Mouse (Mus musculus): ENCODE data around the gene Traf3ip3. TPM values are rescaled to one million over a fixed set of nuclear protein-coding genes. Genes with fewer than 3 reads are reported as not detected.
A peak's percentile ranks its signal among the peaks of the same experiment; 100 is the strongest.

The Traf3ip3 gene
- polyA plus RNA-seq, 1 experiment: 142 TPM

GRCm38 (mm10) chr1:193138087-193138486 is 63.4 kb downstream of the Traf3ip3 start:
- Histone ChIP-seq H3K27me3 (ENCODE audit: control insufficient read depth, insufficient read depth, low read length) (no peaks in the 10 kb centered on the region), H3K4me3 (ENCODE audit: control insufficient read depth, insufficient read depth, low read length) (no peak overlapping the region), H3K27ac (ENCODE audit: control insufficient read depth, insufficient read depth, low read length) (no peak overlapping the region), H3K4me1 (replicated peaks; ENCODE audit: control insufficient read depth, insufficient read depth, low read length) (peaks cover 16% of the 10 kb centered on the region), H3K36me3 (ENCODE audit: control insufficient read depth, insufficient read depth, low read length) (no peaks in the 10 kb centered on the region)
- TF ChIP-seq CTCF (IDR thresholded peaks at IDR 0.05; ENCODE audit: borderline replicate concordance, control insufficient read depth, extremely low read depth, insufficient read depth, low read length, poor library complexity): no peak
- TF ChIP-seq POLR2A (IDR thresholded peaks at IDR 0.05; ENCODE audit: control insufficient read depth, extremely low read depth, insufficient read depth, low read length, poor library complexity): no peak
- DNase-seq: no peak
- WGBS: 71% methylated on average over 7 of the region's 7 CpGs

GRCm38 (mm10) chr1:193133726-193134125 is 67.8 kb downstream of the Traf3ip3 start:
- no peaks in the 10 kb centered on the region for H3K36me3 ChIP-seq (ENCODE audit: control insufficient read depth, insufficient read depth, low read length)
- DNase-seq: no peak
- H3K4me1 ChIP-seq (replicated peaks; ENCODE audit: control insufficient read depth, insufficient read depth, low read length): peaks cover 14% of the 10 kb centered on the region
- H3K27me3 ChIP-seq (ENCODE audit: control insufficient read depth, insufficient read depth, low read length): no peaks in the 10 kb centered on the region
- no peak overlapping the region for H3K27ac ChIP-seq (ENCODE audit: control insufficient read depth, insufficient read depth, low read length)
- WGBS: 100% methylated on average over 1 of the region's 1 CpGs
- H3K4me3 ChIP-seq (ENCODE audit: control insufficient read depth, insufficient read depth, low read length): no peak overlapping the region
- TF ChIP-seq CTCF (IDR thresholded peaks at IDR 0.05; ENCODE audit: borderline replicate concordance, control insufficient read depth, extremely low read depth, insufficient read depth, low read length, poor library complexity) (no peak), POLR2A (IDR thresholded peaks at IDR 0.05; ENCODE audit: control insufficient read depth, extremely low read depth, insufficient read depth, low read length, poor library complexity) (no peak)

- H3K27me3 ChIP-seq (ENCODE audit: control insufficient read depth, insufficient read depth, low read length): no peaks in the 10 kb centered on the region
- TF ChIP-seq CTCF (IDR thresholded peaks at IDR 0.05; ENCODE audit: borderline replicate concordance, control insufficient read depth, extremely low read depth, insufficient read depth, low read length, poor library complexity) (no peak), POLR2A (IDR thresholded peaks at IDR 0.05; ENCODE audit: control insufficient read depth, extremely low read depth, insufficient read depth, low read length, poor library complexity) (no peak)
- H3K36me3 ChIP-seq (ENCODE audit: control insufficient read depth, insufficient read depth, low read length): peaks cover 8% of the 10 kb centered on the region
- DNase-seq: no peak
- no peak overlapping the region for H3K4me3 ChIP-seq (ENCODE audit: control insufficient read depth, insufficient read depth, low read length)
- H3K4me1 ChIP-seq (replicated peaks; ENCODE audit: control insufficient read depth, insufficient read depth, low read length): peaks cover 18% of the 10 kb centered on the region
- peak overlapping the region; percentile 62 for H3K27ac ChIP-seq (ENCODE audit: control insufficient read depth, insufficient read depth, low read length)
Measured at GRCm38 (mm10) chr1:193132385-193132784, 69.1 kb downstream of the Traf3ip3 start.

- H3K27ac ChIP-seq (ENCODE audit: control insufficient read depth, insufficient read depth, low read length): peak overlapping the region; percentile 70
- no peak overlapping the region for H3K4me3 ChIP-seq (ENCODE audit: control insufficient read depth, insufficient read depth, low read length)
- peaks cover 16% of the 10 kb centered on the region for H3K36me3 ChIP-seq (ENCODE audit: control insufficient read depth, insufficient read depth, low read length)
- no peak for TF ChIP-seq POLR2A (IDR thresholded peaks at IDR 0.05; ENCODE audit: control insufficient read depth, extremely low read depth, insufficient read depth, low read length, poor library complexity)
- TF ChIP-seq CTCF (IDR thresholded peaks at IDR 0.05; ENCODE audit: borderline replicate concordance, control insufficient read depth, extremely low read depth, insufficient read depth, low read length, poor library complexity): no peak
- no peaks in the 10 kb centered on the region for H3K27me3 ChIP-seq (ENCODE audit: control insufficient read depth, insufficient read depth, low read length)
- DNase-seq: no peak
- peaks cover 18% of the 10 kb centered on the region for H3K4me1 ChIP-seq (replicated peaks; ENCODE audit: control insufficient read depth, insufficient read depth, low read length)
- 86% methylated on average over 6 of the region's 6 CpGs for WGBS
Measured at GRCm38 (mm10) chr1:193131311-193131948, 70.1 kb downstream of the Traf3ip3 start.

- Histone ChIP-seq H3K4me1 (replicated peaks; ENCODE audit: control insufficient read depth, insufficient read depth, low read length) (peaks cover 18% of the 10 kb centered on the region), H3K27ac (ENCODE audit: control insufficient read depth, insufficient read depth, low read length) (peak overlapping the region; percentile 70), H3K4me3 (ENCODE audit: control insufficient read depth, insufficient read depth, low read length) (no peak overlapping the region), H3K27me3 (ENCODE audit: control insufficient read depth, insufficient read depth, low read length) (no peaks in the 10 kb centered on the region), H3K36me3 (ENCODE audit: control insufficient read depth, insufficient read depth, low read length) (peaks cover 16% of the 10 kb centered on the region)
- no peak for DNase-seq
- 83% methylated on average over 8 of the region's 8 CpGs for WGBS
- no peak for TF ChIP-seq POLR2A (IDR thresholded peaks at IDR 0.05; ENCODE audit: control insufficient read depth, extremely low read depth, insufficient read depth, low read length, poor library complexity)
- TF ChIP-seq CTCF (IDR thresholded peaks at IDR 0.05; ENCODE audit: borderline replicate concordance, control insufficient read depth, extremely low read depth, insufficient read depth, low read length, poor library complexity): no peak
Measured at GRCm38 (mm10) chr1:193130839-193131238, 70.7 kb downstream of the Traf3ip3 start.

- TF ChIP-seq POLR2A (IDR thresholded peaks at IDR 0.05; ENCODE audit: control insufficient read depth, extremely low read depth, insufficient read depth, low read length, poor library complexity): no peak; the same call in 1 of the 2 replicates
- H3K27ac ChIP-seq (ENCODE audit: control insufficient read depth, insufficient read depth, low read length): peak overlapping the region; percentile 70
- no peaks in the 10 kb centered on the region for H3K27me3 ChIP-seq (ENCODE audit: control insufficient read depth, insufficient read depth, low read length)
- peak; percentile 38 for DNase-seq
- H3K4me3 ChIP-seq (ENCODE audit: control insufficient read depth, insufficient read depth, low read length): peak overlapping the region; percentile 1; the same call in 1 of the 2 replicates
- H3K36me3 ChIP-seq (ENCODE audit: control insufficient read depth, insufficient read depth, low read length): peaks cover 16% of the 10 kb centered on the region
- 59% methylated on average over 11 of the region's 11 CpGs for WGBS
- peaks cover 18% of the 10 kb centered on the region for H3K4me1 ChIP-seq (replicated peaks; ENCODE audit: control insufficient read depth, insufficient read depth, low read length)
Measured at GRCm38 (mm10) chr1:193130456-193130825, 71.1 kb downstream of the Traf3ip3 start.
